ENCODE assay signal across 30 mouse cellular contexts in genomic region chr9:119614798-119615197, GRCm38 (mm10). TPM values are rescaled to one million over a fixed set of nuclear protein-coding genes. Genes with fewer than 3 reads are reported as not detected.
A peak's percentile ranks its signal among the peaks of the same experiment; 100 is the strongest.
DNase-seq lines count a peak whose midpoint lies in the region; ATAC-seq lines count a peak whose summit lies in the region.
"Had no signal": no experiment of that assay in that cellular context is flagged by ENCODE, and none has a peak within 500 bp of the region (broad histone marks: within the 10 kb centered on the region; RNA-seq: fewer than 3 reads in every experiment).

No protein-coding gene starts in this region.

- no peak overlapping the region for H3K4me3 ChIP-seq in hindbrain, embryonic 13.5 days
- H3K4me3 ChIP-seq: embryonic facial prominence, embryonic 13.5 days; forebrain, embryonic 10.5 days; forebrain, embryonic 13.5 days; heart, embryonic 12.5 days; heart, embryonic 15.5 days; hindbrain, embryonic 10.5 days had no signal

- H3K4me2 ChIP-seq in hindbrain, embryonic 13.5 days, result no peak overlapping the region
- H3K4me2 ChIP-seq: embryonic facial prominence, embryonic 13.5 days; forebrain, embryonic 13.5 days; heart, embryonic 12.5 days; heart, embryonic 15.5 days; hindbrain, embryonic 14.5 days had no signal

- ATAC-seq in frontal cortex, adult (ENCODE audit: low TSS enrichment), result peak; percentile 79
- ATAC-seq in hindbrain, embryonic 13.5 days (ENCODE audit: low FRiP score), result no peak
- ATAC-seq: forebrain, embryonic 13.5 days; forebrain, embryonic 16.5 days; hindbrain, postnatal 0 days; Patski had no signal

- DNase-seq in frontal cortex, postnatal 10 days (ENCODE audit: low spot score in 2 of 2), result no peak
- peak; percentile 19 to 75 for DNase-seq in left cerebral cortex, postnatal 14 days (ENCODE audit: low spot score in 2 of 2)
- DNase-seq in left cerebral cortex, postnatal 10 days (ENCODE audit: extremely low spot score in 1 of 2, low spot score in 2 of 2), result no peak
- DNase-seq in right cerebral cortex, adult 18-20 months, result peak; percentile 20
- DNase-seq in right cerebral cortex, postnatal 25 days, result no peak
- DNase-seq: adrenal gland, postnatal 10 days; adrenal gland, postnatal 36 days; B cell, adult 2 months; cerebellum, adult 11 months; cerebellum, adult 2 months; cerebellum, adult 9-11 months; cerebellum, postnatal 25 days; gastrocnemius, postnatal 25 days; heart, adult 18-20 months; heart, postnatal 10 days; heart, postnatal 36 days had no signal

- no peak overlapping the region for H3K27ac ChIP-seq in hindbrain, embryonic 13.5 days
- H3K27ac ChIP-seq: embryonic facial prominence, embryonic 13.5 days; forebrain, embryonic 10.5 days; forebrain, embryonic 13.5 days; heart, embryonic 15.5 days; hindbrain, embryonic 10.5 days; hindbrain, embryonic 14.5 days; hindbrain, postnatal 0 days had no signal

- no peak overlapping the region for H3K9ac ChIP-seq in hindbrain, embryonic 13.5 days
- H3K9ac ChIP-seq: embryonic facial prominence, embryonic 13.5 days; forebrain, embryonic 13.5 days; heart, embryonic 12.5 days; heart, embryonic 15.5 days; hindbrain, embryonic 14.5 days had no signal

- no peaks in the 10 kb centered on the region for H3K4me1 ChIP-seq in hindbrain, embryonic 13.5 days (replicated peaks)
- H3K4me1 ChIP-seq: forebrain, embryonic 13.5 days had no signal

- intact Hi-C loops in left cerebral cortex, postnatal 14 days (cut with DNase I), result no loop called here
- intact Hi-C loops in left cerebral cortex, postnatal 10 days (cut with DNase I), result no loop called here

- H3K27me3 ChIP-seq in hindbrain, embryonic 13.5 days, result no peaks in the 10 kb centered on the region
- H3K27me3 ChIP-seq: embryonic facial prominence, embryonic 13.5 days; forebrain, embryonic 13.5 days; heart, embryonic 12.5 days; heart, embryonic 15.5 days had no signal

- H3K36me3 ChIP-seq in hindbrain, embryonic 13.5 days, result no peaks in the 10 kb centered on the region
- H3K36me3 ChIP-seq: embryonic facial prominence, embryonic 13.5 days; forebrain, embryonic 10.5 days; G1E; heart, embryonic 12.5 days; heart, embryonic 15.5 days; hindbrain, embryonic 10.5 days had no signal

- 86% methylated on average over 6 of the region's 6 CpGs for WGBS in hindbrain, embryonic 13.5 days

- H3K9me3 ChIP-seq in hindbrain, embryonic 13.5 days, result no peaks in the 10 kb centered on the region
- H3K9me3 ChIP-seq: embryonic facial prominence, embryonic 13.5 days; forebrain, embryonic 10.5 days; forebrain, embryonic 13.5 days; heart, embryonic 12.5 days; heart, embryonic 15.5 days; hindbrain, embryonic 10.5 days had no signal

RNA-seq across cellular contexts. Expression of gene Scn5a, which starts 36.0 kb away (rescaled TPM):
- total RNA-seq in left cerebral cortex, postnatal 14 days (2021), result 1 to 10 TPM; 1.9 to 3.0 TPM
- total RNA-seq in left cerebral cortex, postnatal 10 days (2021), result 1 to 10 TPM; 3.3 to 4.9 TPM
- polyA plus RNA-seq in hindbrain, embryonic 13.5 days (2015; fragmentation: Nextera tagmentation; extraction: Ambion mirVana), result 0.25 and 0.32 TPM in 2 replicates
- total RNA-seq: common myeloid progenitor, adult 5-6 weeks had no signal
- polyA plus RNA-seq: G1E had no signal

Comparison
In these comparisons a context has a peak if more than half of its experiments do, and no peak if none do; other contexts are left out.
1. DNase-seq: peak in left cerebral cortex, postnatal 14 days (2 of 2) and right cerebral cortex, adult 18-20 months (single experiment); none in frontal cortex, postnatal 10 days (0 of 2), left cerebral cortex, postnatal 10 days (0 of 2) and right cerebral cortex, postnatal 25 days (single experiment).